Mouse (Mus musculus) stomach, adult 2 months (tissue): ENCODE measurements around the gene Smurf2. TPM values are rescaled to one million over a fixed set of nuclear protein-coding genes. Genes with fewer than 3 reads are reported as not detected.

ENCODE experiments used
- polyA plus RNA-seq: library from polyadenylated mRNA; depleted of rRNA; stranded (reverse); fragments of >200 nt; gene quantifications from 2 replicates; pipeline ENCODE4 v1.2.3, GENCODE M21; 2012; rRNA removed

The Smurf2 gene
- 1.6 and 2.4 TPM in 2 replicates for polyA plus RNA-seq

GRCm38 (mm10) chr11:106920551-106921379, at the start of gene Smurf2:
TSS of gene Smurf2 (minus strand) at chr11:106920715.

GRCm38 (mm10) chr11:106788775-106789459, 131.6 kb downstream of the Smurf2 start, which contains the start of the genes Ddx5 and Cep95:
TSS of gene Ddx5 (minus strand) at chr11:106789185.
TSS of gene Cep95 (plus strand) at chr11:106789252.

GRCm38 (mm10) chr11:106779388-106780088, 141.0 kb downstream of the Smurf2 start, which contains the start of gene Polg2:
TSS of gene Polg2 (minus strand) at chr11:106779537.

Other genes starting within 250 kb of the Smurf2 start
- 5.6 and 8.9 TPM in 2 replicates for gene Pecam1, start 170.1 kb downstream of the Smurf2 start, polyA plus RNA-seq
- 0.13 and 0.15 TPM in 2 replicates for gene Milr1, start 169.5 kb downstream of the Smurf2 start, polyA plus RNA-seq
- gene Polg2, start 141.2 kb downstream of the Smurf2 start, polyA plus RNA-seq = 2.2 and 2.6 TPM in 2 replicates
- gene Ddx5, start 131.5 kb downstream of the Smurf2 start, polyA plus RNA-seq = 462 and 553 TPM in 2 replicates
- gene Cep95, start 131.5 kb downstream of the Smurf2 start, polyA plus RNA-seq = 0.14 and 0.50 TPM in 2 replicates
- 14.5 and 17.7 TPM in 2 replicates for gene Kpna2, start 78.8 kb upstream of the Smurf2 start, polyA plus RNA-seq
- 1.3 and 1.6 TPM in 2 replicates for gene 1810010H24Rik, start 105.0 kb upstream of the Smurf2 start, polyA plus RNA-seq
- 4.6 and 7.7 TPM in 2 replicates for gene Bptf, start 211.4 kb upstream of the Smurf2 start, polyA plus RNA-seq